Mouse (Mus musculus): Measurements from ENCODE around the gene Arl9. TPM values are rescaled to one million over a fixed set of nuclear protein-coding genes. Genes with fewer than 3 reads are reported as not detected.
"Not testable (repeated sequence)": the region's sequence is repeated elsewhere in the genome, so short reads cannot be mapped to it uniquely, and the experiment has no call there.

The Arl9 gene
- polyA plus RNA-seq, 1 experiment from 2014 or later = 0.59 TPM

DNA sequence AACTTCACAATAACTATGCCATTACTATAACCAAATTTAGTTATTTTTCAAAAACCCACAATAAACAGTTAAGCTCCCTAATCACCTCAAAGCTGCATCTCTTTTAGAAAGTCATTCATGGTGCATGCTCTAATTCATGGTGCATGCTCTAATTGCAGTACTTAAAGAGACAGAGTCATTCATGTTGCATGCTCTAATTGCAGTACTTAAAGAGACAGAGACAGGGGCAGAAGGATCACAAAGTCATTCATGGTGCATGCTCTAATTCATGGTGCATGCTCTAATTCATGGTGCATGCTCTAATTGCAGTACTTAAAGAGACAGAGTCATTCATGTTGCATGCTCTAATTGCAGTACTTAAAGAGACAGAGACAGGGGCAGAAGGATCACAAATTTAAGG, 31.2 kb downstream of the Arl9 start:
- not testable (repeated sequence) for H3K9me3 ChIP-seq (replicated peaks); H3K4me1 ChIP-seq; H3K4me3 ChIP-seq; H3K36me3 ChIP-seq; H3K4me2 ChIP-seq (replicated peaks); H3K27ac ChIP-seq; H3K9ac ChIP-seq; ATAC-seq (ENCODE audit: low FRiP score); H3K27me3 ChIP-seq

GRCm38 (mm10) chr5:77038451-77038850, 34.6 kb downstream of the Arl9 start:
- ATAC-seq (ENCODE audit: low FRiP score) = no peak
- Histone ChIP-seq H3K27ac (no peak overlapping the region), H3K4me3 (no peak overlapping the region), H3K36me3 (no peaks in the 10 kb centered on the region), H3K9ac (no peak overlapping the region), H3K27me3 (no peaks in the 10 kb centered on the region), H3K9me3 (replicated peaks) (no peaks in the 10 kb centered on the region), H3K4me1 (no peaks in the 10 kb centered on the region), H3K4me2 (replicated peaks) (no peak overlapping the region)
- 89% methylated on average over 10 of the region's 10 CpGs for WGBS

- H3K4me2 ChIP-seq (replicated peaks) = no peak overlapping the region
- no peaks in the 10 kb centered on the region for H3K27me3 ChIP-seq
- H3K4me1 ChIP-seq = no peaks in the 10 kb centered on the region
- ATAC-seq (ENCODE audit: low FRiP score) = no peak
- H3K9me3 ChIP-seq (replicated peaks) = no peaks in the 10 kb centered on the region
- H3K27ac ChIP-seq = no peak overlapping the region
- no peaks in the 10 kb centered on the region for H3K36me3 ChIP-seq
- H3K4me3 ChIP-seq = no peak overlapping the region
- no peak overlapping the region for H3K9ac ChIP-seq
Observed at GRCm38 (mm10) chr5:77039391-77039790, 35.5 kb downstream of the Arl9 start.

- Histone ChIP-seq H3K9ac (no peak overlapping the region), H3K4me1 (no peaks in the 10 kb centered on the region)
- 74% methylated on average over 5 of the region's 5 CpGs for WGBS
Observed at GRCm38 (mm10) chr5:77044362-77044761, 40.5 kb downstream of the Arl9 start.

DNA sequence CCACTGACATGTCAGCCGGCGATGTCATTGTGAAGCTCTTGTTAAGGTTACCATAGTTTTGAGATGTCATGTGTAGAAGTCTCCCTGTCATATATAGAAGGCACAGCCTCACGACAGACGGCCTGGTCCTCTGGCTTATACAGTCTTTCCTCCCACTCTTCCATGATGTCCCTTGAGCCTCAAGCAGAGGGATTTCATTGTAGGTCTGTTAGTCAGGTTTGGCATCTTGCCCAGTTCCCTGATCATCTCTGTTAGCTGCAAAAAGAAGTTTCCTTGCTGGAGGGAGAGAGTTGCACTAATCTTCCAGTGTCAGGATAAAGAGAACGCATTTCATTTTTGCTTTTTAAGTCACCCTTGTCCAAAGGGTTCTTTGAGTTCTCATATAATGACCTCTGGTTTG, 48.8 kb downstream of the Arl9 start:
- no peaks in the 10 kb centered on the region for H3K36me3 ChIP-seq
- H3K4me3 ChIP-seq = no peak overlapping the region
- no peak for ATAC-seq (ENCODE audit: low FRiP score)
- no peak overlapping the region for H3K27ac ChIP-seq
- WGBS = 93% methylated on average over 5 of the region's 5 CpGs
- no peak overlapping the region for H3K4me2 ChIP-seq (replicated peaks)
- no peaks in the 10 kb centered on the region for H3K9me3 ChIP-seq (replicated peaks)
- H3K9ac ChIP-seq = no peak overlapping the region
- H3K4me1 ChIP-seq = no peaks in the 10 kb centered on the region
- no peaks in the 10 kb centered on the region for H3K27me3 ChIP-seq

More at GRCm38 (mm10) chr5:77044362-77044761, 40.5 kb downstream of the Arl9 start:
- Histone ChIP-seq H3K27ac (no peak overlapping the region), H3K4me3 (no peak overlapping the region), H3K9me3 (replicated peaks) (no peaks in the 10 kb centered on the region), H3K4me2 (replicated peaks) (no peak overlapping the region), H3K36me3 (no peaks in the 10 kb centered on the region), H3K27me3 (no peaks in the 10 kb centered on the region)
- no peak for ATAC-seq (ENCODE audit: low FRiP score)

DNA sequence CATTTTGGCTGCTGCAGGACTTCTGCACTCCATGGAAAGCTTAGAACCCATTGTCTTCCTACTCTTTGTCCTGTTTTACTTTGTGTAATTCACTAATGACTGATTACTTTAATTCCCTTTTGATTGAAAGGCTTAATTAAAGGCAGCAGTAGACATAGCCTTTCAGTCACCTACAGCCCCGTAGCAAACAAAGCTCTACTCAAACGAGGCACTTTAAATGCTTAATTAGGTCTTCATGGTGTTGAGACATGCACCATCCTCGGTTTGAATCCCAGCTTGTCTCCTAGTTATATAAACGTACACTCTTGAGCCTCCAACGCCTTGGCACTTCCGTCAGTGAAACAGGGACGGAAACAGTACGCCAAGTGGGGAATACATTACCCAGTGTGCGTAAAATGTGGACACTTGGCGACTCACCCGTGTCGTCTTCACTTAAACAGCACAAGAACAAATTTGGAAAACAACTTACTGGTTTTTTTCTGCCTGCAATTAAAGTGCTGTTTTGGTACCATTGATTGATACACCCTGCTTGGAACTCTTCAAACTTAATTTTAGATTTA, 53.1 kb downstream of the Arl9 start:
- no peak for ATAC-seq (ENCODE audit: low FRiP score)
- Histone ChIP-seq H3K36me3 (no peaks in the 10 kb centered on the region), H3K4me1 (peaks cover 3% of the 10 kb centered on the region; the same call in 1 of the 2 replicates), H3K27me3 (no peaks in the 10 kb centered on the region), H3K9me3 (replicated peaks) (no peaks in the 10 kb centered on the region), H3K4me3 (no peak overlapping the region), H3K9ac (no peak overlapping the region), H3K27ac (no peak overlapping the region), H3K4me2 (replicated peaks) (no peak overlapping the region)
- 61% methylated on average over 12 of the region's 12 CpGs for WGBS

Other genes with a start within 250 kb of the Arl9 start
- 18.0 and 22.4 TPM in 2 replicates for gene Aasdh, start 98.5 kb upstream of the Arl9 start, polyA plus RNA-seq (2016; fragmentation: Nextera tagmentation; extraction: Ambion mirVana)
- 230 and 240 TPM in 2 replicates for gene Paics, start 52.7 kb upstream of the Arl9 start, polyA plus RNA-seq (2016; fragmentation: Nextera tagmentation; extraction: Ambion mirVana)
- gene Ppat, start 52.5 kb upstream of the Arl9 start, polyA plus RNA-seq (2016; fragmentation: Nextera tagmentation; extraction: Ambion mirVana) = 21.1 and 21.3 TPM in 2 replicates
- gene Srp72, start 29.4 kb upstream of the Arl9 start, polyA plus RNA-seq (2016; fragmentation: Nextera tagmentation; extraction: Ambion mirVana) = 76.0 and 79.9 TPM in 2 replicates
- 0.32 and 0.36 TPM in 2 replicates for gene Thegl, start 12.0 kb downstream of the Arl9 start, polyA plus RNA-seq (2016; fragmentation: Nextera tagmentation; extraction: Ambion mirVana)
- 1.6 and 2.8 TPM in 2 replicates for gene Hopx, start 111.1 kb downstream of the Arl9 start, polyA plus RNA-seq (2016; fragmentation: Nextera tagmentation; extraction: Ambion mirVana)
- 1.5 TPM in 2 replicates for gene Spink2, start 207.4 kb downstream of the Arl9 start, polyA plus RNA-seq (2016; fragmentation: Nextera tagmentation; extraction: Ambion mirVana)